Mouse (Mus musculus) liver, embryonic 14 days (tissue): ENCODE data around the gene Krtap3-3. TPM values are rescaled to one million over a fixed set of nuclear protein-coding genes. Genes with fewer than 3 reads are reported as not detected.

Experiments used
- polyA plus RNA-seq: library from polyadenylated mRNA; depleted of rRNA; stranded (reverse); fragments of >200 nt; gene quantifications from 2 replicates; pipeline ENCODE4 v1.2.3, GENCODE M21; 2012; rRNA removed

Krtap3-3 gene
- polyA plus RNA-seq, result not detected in 2 replicates

DNA sequence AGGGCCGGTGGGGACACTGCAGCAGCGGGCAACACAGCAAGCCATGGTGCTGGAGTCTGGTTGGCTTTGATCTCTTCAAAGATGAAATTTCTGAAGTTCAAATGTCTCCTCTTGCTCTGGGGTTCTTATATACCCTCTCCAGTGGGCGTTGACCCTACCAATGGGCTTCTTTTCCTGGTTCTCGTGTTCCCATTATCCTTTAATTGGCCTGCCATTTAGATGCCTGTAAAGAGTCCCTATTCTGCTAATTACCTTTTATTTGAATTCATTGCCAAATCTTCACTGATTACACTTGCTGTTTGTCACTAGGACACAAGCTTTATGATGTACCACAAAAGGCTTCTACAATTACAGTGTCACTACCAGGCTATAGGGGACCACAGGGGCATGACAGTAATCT, at the start of gene Krtap3-3:
TSS of gene Krtap3-3 (minus strand) at position 101 of the 400 bp plus-strand sequence.

DNA sequence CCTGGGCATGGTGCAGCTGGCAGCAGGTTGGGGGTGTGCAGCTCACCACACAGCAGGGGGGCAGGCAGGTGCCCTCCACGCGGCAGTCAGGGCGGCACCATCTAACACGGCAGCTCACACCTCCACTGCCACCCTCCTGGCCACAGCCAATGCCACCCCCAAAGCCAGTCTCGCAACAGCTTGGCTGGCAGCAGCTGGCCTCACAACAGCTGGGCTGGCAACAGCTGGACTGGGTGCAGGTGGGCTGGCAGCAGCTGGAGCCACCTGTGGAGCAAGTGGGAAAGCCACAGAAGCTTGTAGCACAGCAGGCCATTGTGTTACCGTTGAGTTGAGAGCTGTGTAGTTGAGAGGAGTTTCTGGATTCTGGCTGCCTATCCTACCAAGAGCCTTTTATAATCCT, 47.1 kb upstream of the Krtap3-3 start, which contains the start of gene Krtap9-3:
TSS of gene Krtap9-3 (minus strand) at position 364 of the 400 bp plus-strand sequence.

DNA sequence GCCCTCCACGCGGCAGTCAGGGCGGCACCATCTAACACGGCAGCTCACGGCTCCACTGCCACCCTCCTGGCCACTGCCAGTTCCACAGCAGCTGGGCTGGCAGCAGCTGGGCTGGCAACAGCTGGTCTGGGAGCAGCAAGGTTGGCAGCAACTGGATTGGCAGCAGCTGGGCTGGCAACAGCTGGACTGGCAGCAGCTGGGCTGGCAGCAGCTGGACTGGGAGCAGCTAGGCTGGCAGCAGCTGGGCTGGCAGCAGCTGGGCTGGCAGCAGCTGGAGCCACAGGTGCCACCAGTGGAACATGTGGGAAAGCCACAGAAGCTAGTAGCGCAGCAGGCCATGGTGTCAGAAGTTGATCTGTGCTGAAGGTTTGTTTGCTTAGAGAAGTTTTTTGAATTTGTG, 40.3 kb upstream of the Krtap3-3 start, which contains the start of gene Krtap1-3:
TSS of gene Krtap1-3 (minus strand) at position 359 of the 400 bp plus-strand sequence.

DNA sequence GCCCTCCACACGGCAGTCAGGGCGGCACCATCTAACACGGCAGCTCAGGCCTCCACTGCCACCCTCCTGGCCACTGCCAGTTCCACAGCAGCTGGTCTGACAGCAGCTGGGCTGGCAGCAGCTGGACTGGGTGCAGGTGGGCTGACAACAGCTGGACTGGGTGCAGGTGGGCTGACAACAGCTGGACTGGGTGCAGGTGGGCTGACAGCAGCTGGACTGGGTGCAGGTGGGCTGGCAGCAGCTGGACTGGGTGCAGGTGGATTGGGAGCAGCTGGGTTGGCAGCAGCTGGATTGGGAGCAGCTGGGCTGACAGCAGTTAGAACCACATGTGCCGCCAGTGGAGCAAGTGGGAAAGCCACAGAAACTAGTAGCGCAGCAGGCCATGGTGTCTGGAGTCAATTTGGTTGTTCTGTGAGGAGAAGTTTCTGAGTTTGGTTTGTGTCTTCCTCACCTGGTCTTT, 32.6 kb upstream of the Krtap3-3 start, which contains the start of gene Krtap1-4:
TSS of gene Krtap1-4 (minus strand) at position 410 of the 460 bp plus-strand sequence.

DNA sequence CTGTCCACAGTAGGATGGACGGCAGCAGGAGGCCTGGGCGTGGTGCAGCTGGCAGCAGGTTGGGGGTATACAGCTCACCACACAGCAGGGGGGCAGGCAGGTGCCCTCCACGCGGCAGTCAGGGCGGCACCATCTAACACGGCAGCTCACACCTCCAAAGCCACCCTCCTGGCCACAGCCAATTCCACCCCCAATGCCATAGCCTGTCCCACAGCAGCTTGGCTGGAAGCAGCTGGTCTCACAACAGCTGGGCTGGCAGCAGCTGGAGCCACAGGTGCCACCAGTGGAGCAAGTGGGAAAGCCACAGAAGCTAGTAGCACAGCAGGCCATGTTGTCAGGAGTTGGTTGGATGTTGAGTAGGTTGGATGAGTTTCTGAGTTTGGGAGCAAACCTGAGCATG, 30.0 kb upstream of the Krtap3-3 start, which contains the start of gene Krtap1-5:
TSS of gene Krtap1-5 (minus strand) at position 381 of the 400 bp plus-strand sequence.

DNA sequence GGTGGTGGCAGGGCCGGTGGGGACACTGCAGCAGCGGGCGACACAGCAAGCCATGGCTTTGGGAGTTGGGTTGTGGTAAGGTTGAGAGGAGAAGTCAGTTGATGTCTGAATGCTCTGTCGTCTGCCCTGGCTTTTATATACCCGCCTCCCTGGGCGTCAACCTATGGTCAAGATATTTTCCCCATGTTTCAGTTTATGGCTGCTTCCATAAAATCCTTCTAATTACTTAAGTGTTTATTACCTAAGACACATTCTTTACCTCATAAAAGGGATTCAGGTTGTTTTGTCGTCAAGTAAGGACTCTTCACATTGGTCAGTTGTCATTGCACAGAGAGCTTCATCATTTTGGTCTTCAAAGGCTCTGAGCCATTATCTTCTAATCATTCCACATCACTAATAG, 15.9 kb upstream of the Krtap3-3 start, which contains the start of gene Krtap3-1:
TSS of gene Krtap3-1 (minus strand) at position 101 of the 400 bp plus-strand sequence.

DNA sequence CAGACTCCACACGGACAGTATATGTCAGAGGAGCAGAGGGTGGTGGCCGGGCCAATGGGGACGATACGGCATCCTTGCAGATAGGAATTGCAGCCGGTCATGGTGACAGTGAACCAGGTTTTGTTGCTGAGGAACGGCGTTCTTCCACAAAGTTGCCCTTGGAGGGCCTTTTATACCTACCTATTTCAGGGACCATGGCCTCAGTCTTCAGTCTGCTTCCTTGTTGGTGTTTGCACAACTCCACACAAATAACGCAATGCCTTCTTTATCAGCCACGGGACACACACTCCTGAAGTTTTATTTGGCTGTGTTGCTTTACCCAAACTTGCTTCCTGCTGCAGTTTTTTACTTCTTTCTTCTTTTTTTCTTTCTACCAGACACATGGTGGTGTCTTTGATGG, 8.7 kb upstream of the Krtap3-3 start, which contains the start of gene Gm11939:
TSS of gene Gm11939 (minus strand) at position 101 of the 400 bp plus-strand sequence.

DNA sequence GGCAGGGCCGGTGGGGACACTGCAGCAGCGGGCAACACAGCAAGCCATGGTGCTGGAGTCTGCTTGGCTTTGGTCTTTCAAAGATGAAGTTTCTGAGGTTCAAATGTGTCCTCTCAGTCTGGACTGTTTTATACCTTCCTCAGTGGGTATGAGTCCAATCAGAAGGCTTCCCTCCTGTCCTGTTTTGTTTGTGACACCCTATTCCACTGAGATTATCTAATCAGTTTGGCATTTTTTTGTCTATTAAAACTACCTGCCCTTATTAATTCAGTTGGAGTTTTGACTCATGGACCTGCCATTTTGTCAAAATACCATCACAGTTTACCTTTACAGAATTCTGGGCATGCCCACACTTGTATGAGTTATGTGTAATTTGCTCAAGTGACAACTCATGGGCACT, 6.1 kb upstream of the Krtap3-3 start, which contains the start of gene Krtap3-2:
TSS of gene Krtap3-2 (minus strand) at position 101 of the 400 bp plus-strand sequence.

DNA sequence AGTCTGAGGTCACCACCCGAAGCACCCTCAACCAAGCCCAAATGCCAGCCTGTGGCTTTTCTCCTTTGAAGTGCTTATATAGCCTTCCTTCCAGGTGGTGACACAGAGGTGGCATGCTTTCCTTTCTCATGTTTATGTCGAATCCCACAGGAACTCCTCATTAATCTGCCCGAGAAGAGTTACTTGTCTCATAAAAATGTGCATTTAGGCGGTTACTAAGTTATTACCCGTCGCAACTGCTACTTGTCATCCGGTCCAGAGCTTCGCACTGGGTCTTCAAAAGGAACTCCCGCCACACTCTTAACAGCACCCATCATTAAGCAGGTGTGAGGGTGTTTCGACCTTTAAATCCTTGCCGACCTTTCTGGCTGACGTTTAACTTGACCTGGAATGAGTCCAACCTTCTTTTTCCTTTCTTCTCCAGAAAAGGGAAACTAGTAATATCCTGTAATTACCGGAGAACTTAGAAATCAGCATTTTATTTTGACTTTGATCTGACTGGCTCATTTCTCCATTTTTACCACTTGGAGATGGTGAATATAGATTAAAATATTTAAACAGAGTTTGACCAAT, 29.3 kb downstream of the Krtap3-3 start, which contains the start of gene Krt39:
TSS of gene Krt39 (minus strand) at position 51 of the 573 bp plus-strand sequence.

Other genes starting within 250 kb of the Krtap3-3 start
- gene Krt25, start 227.9 kb downstream of the Krtap3-3 start, polyA plus RNA-seq, result 0.01 TPM in 1 of 2 replicates, not detected in the other
- not detected in 2 replicates for gene Krt26, start 212.9 kb downstream of the Krtap3-3 start, polyA plus RNA-seq
- gene Krt27, start 199.8 kb downstream of the Krtap3-3 start, polyA plus RNA-seq, result not detected in 2 replicates
- 0.06 TPM in 1 of 2 replicates, not detected in the other for gene Krt28, start 176.0 kb downstream of the Krtap3-3 start, polyA plus RNA-seq
- gene Krt10, start 161.5 kb downstream of the Krtap3-3 start, polyA plus RNA-seq, result 1.2 and 1.3 TPM in 2 replicates
- 0.03 and 0.05 TPM in 2 replicates for gene Krt12, start 128.6 kb downstream of the Krtap3-3 start, polyA plus RNA-seq
- 16.0 and 17.2 TPM in 2 replicates for gene Krt20, start 112.7 kb downstream of the Krtap3-3 start, polyA plus RNA-seq
- 0.40 and 0.45 TPM in 2 replicates for gene Krt23, start 57.7 kb downstream of the Krtap3-3 start, polyA plus RNA-seq
- gene Krt39, start 29.5 kb downstream of the Krtap3-3 start, polyA plus RNA-seq, result not detected in 2 replicates
- gene Krt40, start 7.7 kb downstream of the Krtap3-3 start, polyA plus RNA-seq, result not detected in 2 replicates
- gene Krtap3-2, start 6.0 kb upstream of the Krtap3-3 start, polyA plus RNA-seq, result not detected in 2 replicates
- not detected in 2 replicates for gene Gm11939, start 8.6 kb upstream of the Krtap3-3 start, polyA plus RNA-seq
- gene Krtap3-1, start 15.8 kb upstream of the Krtap3-3 start, polyA plus RNA-seq, result not detected in 2 replicates
- not detected in 2 replicates for gene Krtap1-5, start 30.2 kb upstream of the Krtap3-3 start, polyA plus RNA-seq
- gene Krtap1-4, start 32.8 kb upstream of the Krtap3-3 start, polyA plus RNA-seq, result not detected in 2 replicates
- gene Krtap1-3, start 40.5 kb upstream of the Krtap3-3 start, polyA plus RNA-seq, result not detected in 2 replicates
- not detected in 2 replicates for gene Krtap9-3, start 47.2 kb upstream of the Krtap3-3 start, polyA plus RNA-seq
- not detected in 2 replicates for gene Gm11938, start 52.4 kb upstream of the Krtap3-3 start, polyA plus RNA-seq
- not detected in 2 replicates for gene Gm11937, start 59.3 kb upstream of the Krtap3-3 start, polyA plus RNA-seq
- gene Krtap2-4, start 64.0 kb upstream of the Krtap3-3 start, polyA plus RNA-seq, result not detected in 2 replicates
- not detected in 2 replicates for gene Gm11562, start 69.6 kb upstream of the Krtap3-3 start, polyA plus RNA-seq
- gene Krtap4-1, start 77.4 kb upstream of the Krtap3-3 start, polyA plus RNA-seq, result not detected in 2 replicates
- gene Krtap4-2, start 84.2 kb upstream of the Krtap3-3 start, polyA plus RNA-seq, result not detected in 2 replicates
- gene Krtap4-7, start 93.2 kb upstream of the Krtap3-3 start, polyA plus RNA-seq, result not detected in 2 replicates
- gene Gm11555, start 99.4 kb upstream of the Krtap3-3 start, polyA plus RNA-seq, result not detected in 2 replicates
- not detected in 2 replicates for gene Gm11563, start 108.1 kb upstream of the Krtap3-3 start, polyA plus RNA-seq
- not detected in 2 replicates for gene Krtap4-6, start 115.1 kb upstream of the Krtap3-3 start, polyA plus RNA-seq
- not detected in 2 replicates for gene Gm14190, start 139.9 kb upstream of the Krtap3-3 start, polyA plus RNA-seq
- not detected in 2 replicates for gene Gm14180, start 183.4 kb upstream of the Krtap3-3 start, polyA plus RNA-seq
- not detected in 2 replicates for gene Gm11595, start 222.0 kb upstream of the Krtap3-3 start, polyA plus RNA-seq
- not detected in 2 replicates for gene Krtap4-8, start 229.8 kb upstream of the Krtap3-3 start, polyA plus RNA-seq
- gene Krtap4-9, start 234.3 kb upstream of the Krtap3-3 start, polyA plus RNA-seq, result not detected in 2 replicates
- gene Gm11596, start 242.6 kb upstream of the Krtap3-3 start, polyA plus RNA-seq, result not detected in 2 replicates
- not detected in 2 replicates for gene Gm11569, start 248.1 kb upstream of the Krtap3-3 start, polyA plus RNA-seq